Mouse (Mus musculus) forebrain, embryonic 14.5 days (tissue): ENCODE measurements around the gene Abcg1. TPM values are rescaled to one million over a fixed set of nuclear protein-coding genes. Genes with fewer than 3 reads are reported as not detected.
A peak's percentile ranks its signal among the peaks of the same experiment; 100 is the strongest.

ENCODE experiments used
- ATAC-seq: fragments of 200-750 bp; cut with Nextera tagmentation; 2 replicates; pipeline ENCODE4 v1.8.0; 2017; ENCODE audit warnings: mild to moderate bottlenecking, moderate library complexity
- DNase-seq: peaks from one replicate; pipeline ENCODE4 v3.0.0-alpha.2; 2015; ENCODE audit warnings: low spot score
- H3K27ac ChIP-seq: fragments of 300-500 bp; sonication (generic); 2 replicates; pipeline ENCODE4 v1.5.1; 2014; ENCODE audit warnings: low read depth, mild to moderate bottlenecking, control low read depth, low read length, moderate library complexity
- H3K27me3 ChIP-seq: fragments of 300-500 bp; sonication (generic); replicated peaks from 2 replicates; pipeline ENCODE4 v1.6.1; 2014; ENCODE audit warnings: low read length, control low read depth, mixed read lengths; ENCODE audit not compliant: control insufficient read depth, insufficient read depth
- H3K36me3 ChIP-seq: fragments of 300-500 bp; sonication (generic); 2 replicates; pipeline ENCODE4 v1.6.1; 2014; ENCODE audit warnings: low read length, control low read depth; ENCODE audit not compliant: control insufficient read depth, insufficient read depth
- H3K4me1 ChIP-seq: fragments of 300-500 bp; sonication (generic); 2 replicates; pipeline ENCODE4 v1.6.1; 2014; ENCODE audit warnings: antibody characterized with exemption, low read length, control low read depth; ENCODE audit not compliant: control insufficient read depth, insufficient read depth
- H3K4me2 ChIP-seq: fragments of 300-500 bp; sonication (generic); 2 replicates; pipeline ENCODE4 v1.6.1; 2014; ENCODE audit warnings: mild to moderate bottlenecking, control low read depth, low read length
- H3K4me3 ChIP-seq: fragments of 300-500 bp; sonication (generic); 2 replicates; pipeline ENCODE4 v1.5.1; 2014; ENCODE audit warnings: low read depth, low read length, control low read depth
- H3K9ac ChIP-seq: fragments of 300-500 bp; sonication (generic); 2 replicates; pipeline ENCODE4 v1.6.1; 2014; ENCODE audit warnings: mild to moderate bottlenecking, low read length, control low read depth, moderate library complexity
- H3K9me3 ChIP-seq: fragments of 300-500 bp; sonication (generic); replicated peaks from 2 replicates; pipeline ENCODE4 v1.6.1; 2016; ENCODE audit warnings: low read length, control low read depth, mixed read lengths; ENCODE audit not compliant: control insufficient read depth
- WGBS: fragments of 180-500 bp; shearing (Covaris S2); extraction: QIAGEN DNeasy Blood & Tissue Kit; methylation state at CpG from one replicate; pipeline ENCODE4 v1.1.7; 2014; 5-methylcytosine and 5-hydroxymethylcytosine counted together
- polyA plus RNA-seq: library from polyadenylated mRNA; unstranded; fragments of >200 nt; fragmentation: Nextera tagmentation; extraction: Ambion mirVana; gene quantifications from 2 replicates; pipeline ENCODE4 v1.2.1, GENCODE M21; 2014

Gene Abcg1
- polyA plus RNA-seq, 1 experiment from 2014 or later: 16.8 TPM

GRCm38 (mm10) chr17:31036168-31036876, 21.2 kb upstream of the Abcg1 start:
- Histone ChIP-seq H3K9ac (no peak overlapping the region), H3K36me3 (no peaks in the 10 kb centered on the region), H3K27ac (no peak overlapping the region), H3K27me3 (no peaks in the 10 kb centered on the region), H3K4me1 (peaks cover 3% of the 10 kb centered on the region; the same call in 1 of the 2 replicates), H3K4me2 (no peak overlapping the region), H3K9me3 (no peaks in the 10 kb centered on the region), H3K4me3 (no peak overlapping the region)
- ATAC-seq: no peak
- 67% methylated on average over 22 of the region's 22 CpGs for WGBS
- peak; percentile 23 for DNase-seq

GRCm38 (mm10) chr17:31037331-31037730, 20.1 kb upstream of the Abcg1 start:
- Histone ChIP-seq H3K9me3 (no peaks in the 10 kb centered on the region), H3K9ac (no peak overlapping the region), H3K27me3 (no peaks in the 10 kb centered on the region), H3K4me1 (peaks cover 3% of the 10 kb centered on the region; the same call in 1 of the 2 replicates), H3K4me3 (no peak overlapping the region), H3K36me3 (no peaks in the 10 kb centered on the region), H3K4me2 (no peak overlapping the region), H3K27ac (no peak overlapping the region)
- 85% methylated on average over 8 of the region's 8 CpGs for WGBS
- no peak for DNase-seq
- ATAC-seq: no peak

GRCm38 (mm10) chr17:31038381-31038780, 19.1 kb upstream of the Abcg1 start:
- H3K4me2 ChIP-seq: no peak overlapping the region
- ATAC-seq (no peak), DNase-seq (no peak)
- H3K27me3 ChIP-seq: no peaks in the 10 kb centered on the region
- no peaks in the 10 kb centered on the region for H3K36me3 ChIP-seq
- H3K4me1 ChIP-seq: peaks cover 3% of the 10 kb centered on the region; the same call in 1 of the 2 replicates
- WGBS: 84% methylated on average over 4 of the region's 4 CpGs
- no peaks in the 10 kb centered on the region for H3K9me3 ChIP-seq
- H3K9ac ChIP-seq: no peak overlapping the region
- no peak overlapping the region for H3K27ac ChIP-seq
- H3K4me3 ChIP-seq: no peak overlapping the region

- Histone ChIP-seq H3K9me3 (no peaks in the 10 kb centered on the region), H3K36me3 (no peaks in the 10 kb centered on the region), H3K4me1 (no peaks in the 10 kb centered on the region), H3K27me3 (no peaks in the 10 kb centered on the region), H3K4me2 (no peak overlapping the region), H3K27ac (no peak overlapping the region), H3K4me3 (no peak overlapping the region), H3K9ac (no peak overlapping the region)
- DNase-seq (no peak), ATAC-seq (no peak)
- 76% methylated on average over 7 of the region's 7 CpGs for WGBS
Observed at GRCm38 (mm10) chr17:31039626-31040025, 17.8 kb upstream of the Abcg1 start.

GRCm38 (mm10) chr17:31040421-31040820, 17.1 kb upstream of the Abcg1 start:
- Histone ChIP-seq H3K4me1 (no peaks in the 10 kb centered on the region), H3K9me3 (no peaks in the 10 kb centered on the region), H3K9ac (no peak overlapping the region), H3K4me3 (no peak overlapping the region), H3K27me3 (no peaks in the 10 kb centered on the region), H3K36me3 (no peaks in the 10 kb centered on the region), H3K27ac (no peak overlapping the region), H3K4me2 (no peak overlapping the region)
- 87% methylated on average over 7 of the region's 7 CpGs for WGBS
- DNase-seq: no peak
- ATAC-seq: no peak

GRCm38 (mm10) chr17:31042751-31043150, 14.7 kb upstream of the Abcg1 start:
- Histone ChIP-seq H3K27me3 (no peaks in the 10 kb centered on the region), H3K27ac (no peak overlapping the region), H3K9me3 (no peaks in the 10 kb centered on the region), H3K36me3 (no peaks in the 10 kb centered on the region), H3K4me1 (no peaks in the 10 kb centered on the region), H3K9ac (no peak overlapping the region), H3K4me2 (no peak overlapping the region), H3K4me3 (no peak overlapping the region)
- ATAC-seq (no peak), DNase-seq (no peak)
- WGBS: 86% methylated on average over 2 of the region's 2 CpGs

GRCm38 (mm10) chr17:31057891-31058744, 643 bp downstream of the Abcg1 start:
- Histone ChIP-seq H3K4me3 (peak overlapping the region; percentile 62), H3K9me3 (peaks cover 6% of the 10 kb centered on the region; the same call in 1 of the 2 replicates), H3K27me3 (peaks cover 4% of the 10 kb centered on the region; the same call in 1 of the 2 replicates), H3K9ac (peak overlapping the region; percentile 78), H3K36me3 (no peaks in the 10 kb centered on the region), H3K4me1 (peaks cover 10% of the 10 kb centered on the region), H3K4me2 (peak overlapping the region; percentile 92), H3K27ac (peak overlapping the region; percentile 85)
- ATAC-seq (peak; percentile 49), DNase-seq (no peak)
- 2% methylated on average over 30 of the region's 31 CpGs for WGBS

- Histone ChIP-seq H3K27ac (peak overlapping the region; percentile 85), H3K36me3 (no peaks in the 10 kb centered on the region), H3K4me1 (peaks cover 10% of the 10 kb centered on the region), H3K4me3 (peak overlapping the region; percentile 62), H3K9ac (peak overlapping the region; percentile 78; the same call in 1 of the 2 replicates), H3K9me3 (0 out of 2 replicates have a peak, but pooled peaks cover under 1% of the 10 kb centered on the region), H3K4me2 (peak overlapping the region; percentile 92), H3K27me3 (peaks cover 4% of the 10 kb centered on the region; the same call in 1 of the 2 replicates)
- WGBS: 2% methylated on average over 13 of the region's 13 CpGs
- ATAC-seq: peak; percentile 62
- peak; percentile 91 for DNase-seq
Observed at GRCm38 (mm10) chr17:31058745-31059085, 1.2 kb downstream of the Abcg1 start.
